Mouse (Mus musculus) heart, adult 2 months (tissue): Measurements from ENCODE around the gene Grb10. TPM values are rescaled to one million over a fixed set of nuclear protein-coding genes. Genes with fewer than 3 reads are reported as not detected.

Experiments
- DNase-seq, 2 experiments: peaks; one replicate each; pipeline ENCODE4 v3.0.0; 2021
- H3K27ac ChIP-seq: fragments of 200-600 bp; 2 replicates; pipeline ENCODE4 v1.8.1; 2022
- H3K27me3 ChIP-seq: fragments of 200-500 bp; 2 replicates; pipeline ENCODE4 v1.6.1; 2012; ENCODE audit warnings: mild to moderate bottlenecking, low read length, inconsistent platforms, mixed read lengths; ENCODE audit not compliant: control insufficient read depth, insufficient read depth
- H3K36me3 ChIP-seq: fragments of 200-500 bp; 2 replicates; pipeline ENCODE4 v1.6.1; 2012; ENCODE audit warnings: low read length, inconsistent platforms; ENCODE audit not compliant: control insufficient read depth, insufficient read depth
- H3K4me1 ChIP-seq: fragments of 200-500 bp; 2 replicates; pipeline ENCODE4 v1.6.1; 2011; ENCODE audit warnings: low read length; ENCODE audit not compliant: control insufficient read depth, insufficient read depth
- H3K4me3 ChIP-seq: fragments of 200-600 bp; 2 replicates; pipeline ENCODE4 v1.8.1; 2022
- H3K79me2 ChIP-seq: fragments of 200-500 bp; replicated peaks from 2 replicates; pipeline ENCODE4 v1.6.1; 2012; ENCODE audit warnings: mild to moderate bottlenecking, inconsistent platforms, low read length, moderate library complexity, mixed read lengths; ENCODE audit not compliant: control insufficient read depth, insufficient read depth
- H3K9ac ChIP-seq: fragments of 200-500 bp; 2 replicates; pipeline ENCODE4 v1.6.1; 2012; ENCODE audit warnings: low read depth, mild to moderate bottlenecking, control low read depth, inconsistent platforms, low read length, mixed read lengths
- CTCF ChIP-seq: fragments of 200-600 bp; IDR thresholded peaks from 2 replicates; pipeline ENCODE4 v1.8.1; 2022; ENCODE audit warnings: antibody characterized with exemption, mild to moderate bottlenecking, moderate library complexity
- EP300 ChIP-seq: fragments of 200-500 bp; IDR thresholded peaks from 2 replicates; pipeline ENCODE4 v1.6.1; 2011; ENCODE audit warnings: low read depth, low read length, control low read depth; ENCODE audit not compliant: insufficient read depth
- POLR2A ChIP-seq: fragments of 200-500 bp; IDR thresholded peaks from 2 replicates; pipeline ENCODE4 v1.6.1; 2011; ENCODE audit warnings: mild to moderate bottlenecking, low read depth, low read length, control low read depth; ENCODE audit not compliant: insufficient read depth
- WGBS: fragments of 180-500 bp; shearing (Covaris S2); methylation state at CpG from one replicate; pipeline ENCODE4 v1.1.7; 2018; 5-methylcytosine and 5-hydroxymethylcytosine counted together
- intact Hi-C: fragments of 180-260 bp; cut with DNase I; formaldehyde crosslinking; loops from one replicate; pipeline ENCODE4 v1.15.1; 2025
- polyA plus RNA-seq: library from polyadenylated mRNA; depleted of rRNA; stranded (reverse); fragments of >200 nt; gene quantifications from 2 replicates; pipeline ENCODE4 v1.2.3, GENCODE M21; 2012
- total RNA-seq, 2 experiments: library from RNA; stranded (reverse); gene quantifications; 2 replicates each; pipeline ENCODE4 v1.2.3; 2021

Grb10 gene
- total and polyA plus RNA-seq, 3 experiments: 36.9 to 66.2 (median 65.1) TPM

DNA sequence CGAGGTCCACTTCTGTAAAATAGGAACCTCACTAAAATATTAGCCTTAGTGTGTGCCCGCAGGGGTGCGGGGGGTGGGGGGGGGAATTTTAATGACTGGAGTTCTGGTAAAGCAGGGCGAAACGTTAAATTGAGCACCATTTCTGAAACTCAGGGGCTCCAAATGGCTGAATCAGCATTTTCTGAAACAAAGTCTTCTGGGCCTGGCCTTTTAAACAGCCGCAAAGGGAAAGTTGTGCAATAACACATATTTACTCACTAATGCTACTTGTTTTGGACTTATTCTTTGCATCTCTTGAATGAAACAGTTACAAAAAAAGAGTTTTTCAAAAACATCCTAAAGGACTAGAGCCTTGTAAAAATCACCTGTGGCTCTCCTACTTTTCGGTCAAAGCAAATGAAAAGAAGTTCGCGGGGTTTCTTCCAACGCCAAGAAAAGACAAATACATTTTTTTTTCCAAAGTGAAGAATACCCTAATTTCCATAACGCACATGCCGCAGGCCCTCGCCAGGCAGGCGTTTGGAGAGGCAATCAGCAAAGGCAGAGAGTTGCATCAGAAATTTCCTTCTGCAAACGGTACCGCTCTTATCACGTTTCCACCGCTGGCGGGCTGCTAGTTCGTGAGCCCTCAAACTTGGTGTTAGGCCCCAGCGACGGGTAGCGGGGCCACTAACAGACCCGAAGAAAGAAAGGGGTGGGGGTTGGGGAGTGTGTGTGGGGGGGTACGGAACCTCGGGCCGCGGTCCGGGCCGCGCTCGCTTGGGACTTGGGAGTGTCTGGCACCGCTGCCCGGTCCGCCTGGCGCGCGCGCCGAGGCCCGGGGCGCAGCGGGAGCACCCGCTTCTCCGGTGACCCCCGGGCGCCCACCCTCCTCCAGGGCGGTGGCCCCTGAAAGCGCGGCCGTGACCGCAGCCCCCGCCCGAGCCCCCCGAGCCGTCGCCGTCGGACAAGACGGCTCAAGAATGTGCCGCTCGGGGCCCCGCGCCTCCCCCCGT is 2.3 kb downstream of the Grb10 start:
- intact Hi-C loops: loop anchor here (5.0 kb wide), 2 partner anchors 194 to 214 kb away; no protein-coding TSS in a partner anchor
- DNase-seq: peak; percentile 35 to 50

DNA sequence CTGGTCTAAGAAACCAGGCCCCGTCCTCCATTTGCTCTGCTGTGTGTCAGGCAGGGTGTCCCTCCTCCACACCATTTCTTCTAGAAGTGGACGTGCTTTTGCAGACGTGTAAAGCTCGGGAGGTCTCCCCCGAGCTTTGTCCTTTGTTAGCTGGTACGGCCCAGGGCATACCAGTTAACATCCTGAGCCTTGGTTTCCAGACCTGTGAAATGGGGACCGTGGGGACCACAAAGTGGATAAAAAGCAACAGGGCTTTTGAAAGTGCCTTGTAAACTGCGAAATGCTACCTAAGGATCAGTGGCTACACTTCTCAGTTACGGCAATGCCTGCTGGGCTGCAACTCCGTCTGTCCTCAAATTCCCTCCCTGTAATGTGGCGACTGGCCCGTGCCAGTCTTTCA is 3.2 kb downstream of the Grb10 start:
- Histone ChIP-seq H3K27me3 (peaks cover 7% of the 10 kb centered on the region; the same call in 1 of the 2 replicates), H3K79me2 (no peaks in the 10 kb centered on the region), H3K9ac (peak overlapping the region; percentile 12; the same call in 1 of the 2 replicates), H3K27ac (peak overlapping the region; percentile 76), H3K36me3 (peaks cover 3% of the 10 kb centered on the region; the same call in 1 of the 2 replicates), H3K4me3 (peak overlapping the region; percentile 59; the same call in 1 of the 2 replicates), H3K4me1 (0 out of 2 replicates have a peak, but pooled peaks cover 2% of the 10 kb centered on the region)
- TF ChIP-seq CTCF (no peak), EP300 (no peak), POLR2A (no peak)
- DNase-seq: peak in 1 of 2 experiments; percentile 38
- 20% methylated on average over 12 of the region's 12 CpGs for WGBS
- intact Hi-C loops: loop anchor here (5.0 kb wide), 2 partner anchors 193 to 213 kb away; no protein-coding TSS in a partner anchor

More for the DNA sequence above, 2.3 kb downstream of the Grb10 start:
- peak overlapping the region; percentile 59 for H3K4me3 ChIP-seq
- H3K27me3 ChIP-seq: peaks cover 7% of the 10 kb centered on the region; the same call in 1 of the 2 replicates
- 0 out of 2 replicates have a peak, but pooled peaks cover 2% of the 10 kb centered on the region for H3K4me1 ChIP-seq
- WGBS: 4% methylated on average over 65 of the region's 65 CpGs
- H3K79me2 ChIP-seq: no peaks in the 10 kb centered on the region
- peak overlapping the region; percentile 76 for H3K27ac ChIP-seq
- H3K36me3 ChIP-seq: peaks cover 3% of the 10 kb centered on the region; the same call in 1 of the 2 replicates
- TF ChIP-seq CTCF (no peak), POLR2A (no peak), EP300 (no peak)
- peak overlapping the region; percentile 80 for H3K9ac ChIP-seq

DNA sequence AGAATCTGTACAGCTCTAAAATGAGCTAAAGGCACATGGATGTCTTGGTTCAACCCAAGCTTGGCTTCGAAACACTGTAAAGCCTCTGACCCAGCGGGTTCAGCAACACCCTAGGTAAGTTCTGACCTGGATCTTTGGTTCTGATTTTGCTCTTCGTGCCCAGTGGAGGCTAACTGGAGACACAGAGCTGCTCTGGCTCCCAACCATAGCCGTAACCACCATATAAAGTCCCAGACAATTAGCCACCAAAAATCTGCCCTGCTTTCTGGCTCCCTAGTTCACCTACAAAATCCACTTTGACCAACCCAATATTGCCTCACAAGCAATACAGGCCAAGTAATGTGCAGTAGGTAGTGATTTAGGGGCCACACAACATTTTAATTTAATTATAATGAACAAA is 3.7 kb downstream of the Grb10 start:
- no peak overlapping the region; the same call in 1 of the 2 replicates for H3K27ac ChIP-seq
- H3K36me3 ChIP-seq: peaks cover 3% of the 10 kb centered on the region; the same call in 1 of the 2 replicates
- H3K4me1 ChIP-seq: 0 out of 2 replicates have a peak, but pooled peaks cover 2% of the 10 kb centered on the region
- H3K79me2 ChIP-seq: no peaks in the 10 kb centered on the region
- TF ChIP-seq CTCF: no peak
- no peak for TF ChIP-seq POLR2A
- no peak for TF ChIP-seq EP300
- WGBS: 53% methylated on average over 4 of the region's 4 CpGs
- no peak overlapping the region for H3K4me3 ChIP-seq
- H3K9ac ChIP-seq: no peak overlapping the region
- intact Hi-C loops: loop anchor here (5.0 kb wide), 2 partner anchors 192 to 212 kb away; no protein-coding TSS in a partner anchor
- DNase-seq: no peak
- H3K27me3 ChIP-seq: peaks cover 5% of the 10 kb centered on the region; the same call in 1 of the 2 replicates

DNA sequence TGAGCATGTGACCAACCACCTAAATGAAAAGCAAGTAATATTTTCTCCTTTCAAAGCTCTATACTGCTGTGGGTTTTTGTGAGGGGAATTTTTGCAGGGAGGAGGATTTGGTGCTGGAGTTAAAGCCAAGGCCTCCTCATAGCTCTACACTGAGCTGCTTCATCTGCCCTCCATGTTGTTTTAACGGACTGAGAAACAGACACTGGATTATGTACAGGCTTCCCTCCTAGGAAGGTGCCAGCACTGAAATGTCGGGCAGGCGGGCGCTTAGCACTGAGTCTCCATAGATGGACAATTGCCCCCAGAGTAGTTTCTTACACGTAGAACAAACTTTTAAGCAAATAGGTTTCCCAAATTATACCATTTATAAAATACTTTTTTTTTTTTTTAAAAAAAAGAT is 4.1 kb downstream of the Grb10 start:
- intact Hi-C loops: no loop called here

DNA sequence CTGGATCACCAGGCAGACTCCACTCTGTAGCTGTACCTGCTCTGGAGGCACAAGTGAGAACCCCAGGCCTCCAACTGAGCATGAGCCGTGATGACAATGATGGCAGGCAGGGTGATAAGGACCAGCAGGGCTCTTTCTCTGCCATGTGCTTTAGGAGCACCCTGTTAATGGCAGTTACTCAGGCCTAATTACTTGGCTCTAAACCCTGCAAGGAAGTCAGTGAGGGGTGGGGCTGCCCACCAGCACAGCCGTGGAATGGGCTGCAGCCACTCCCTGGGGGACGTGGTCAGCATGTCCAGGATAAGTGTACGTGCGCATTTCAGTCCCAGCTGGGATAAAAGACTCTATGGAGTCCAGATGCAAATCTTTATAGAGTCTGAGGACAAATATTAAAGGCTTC is 5.7 kb downstream of the Grb10 start:
- Histone ChIP-seq H3K27ac (peak overlapping the region; percentile 43), H3K36me3 (peaks cover 3% of the 10 kb centered on the region; the same call in 1 of the 2 replicates), H3K4me3 (no peak overlapping the region), H3K79me2 (0 out of 2 replicates have a peak, but pooled peaks cover 2% of the 10 kb centered on the region), H3K9ac (no peak overlapping the region), H3K27me3 (peaks cover 4% of the 10 kb centered on the region; the same call in 1 of the 2 replicates), H3K4me1 (0 out of 2 replicates have a peak, but pooled peaks cover 2% of the 10 kb centered on the region)
- TF ChIP-seq POLR2A: no peak
- 0 out of 2 replicates have a peak, but pooled peaks have one; percentile 21 for TF ChIP-seq EP300
- peak; percentile 38 to 43 for DNase-seq
- WGBS: 26% methylated on average over 5 of the region's 5 CpGs
- intact Hi-C loops: no loop called here

More for the DNA sequence above, 4.1 kb downstream of the Grb10 start:
- H3K27me3 ChIP-seq: peaks cover 4% of the 10 kb centered on the region; the same call in 1 of the 2 replicates
- H3K36me3 ChIP-seq: peaks cover 3% of the 10 kb centered on the region; the same call in 1 of the 2 replicates
- H3K4me3 ChIP-seq: no peak overlapping the region
- no peak overlapping the region for H3K9ac ChIP-seq
- 0 out of 2 replicates have a peak, but pooled peaks cover 2% of the 10 kb centered on the region for H3K4me1 ChIP-seq
- no peak for DNase-seq
- no peak overlapping the region; the same call in 1 of the 2 replicates for H3K27ac ChIP-seq
- WGBS: 45% methylated on average over 5 of the region's 5 CpGs
- TF ChIP-seq POLR2A (no peak), EP300 (no peak), CTCF (no peak)
- H3K79me2 ChIP-seq: no peaks in the 10 kb centered on the region
